Mouse (Mus musculus) adrenal gland, postnatal 4 days (tissue): ENCODE data around the gene Nceh1. TPM values are rescaled to one million over a fixed set of nuclear protein-coding genes. Genes with fewer than 3 reads are reported as not detected.
A peak's percentile ranks its signal among the peaks of the same experiment; 100 is the strongest.

ENCODE experiments used
- DNase-seq, 2 experiments: peaks; one replicate each; pipeline ENCODE4 v3.0.0; 2021 to 2022; ENCODE audit warnings: low spot score in 2 of 2, mixed read lengths in 2 of 2
- long read RNA-seq, 2 experiments: library from polyadenylated mRNA; stranded (forward); transcript quantifications; one replicate each; pipeline ENCODE4 v2.0.0; 2021
- total RNA-seq, 2 experiments: library from RNA; stranded (reverse); gene quantifications; 2 replicates each; pipeline ENCODE4 v1.2.3; 2021

Nceh1 gene
- total RNA-seq, result 100 to 1,000 TPM; 103 to 113 TPM
- long read RNA-seq, experiment 1, full-length matches to known transcripts, result 26 of 30 reads
- long read RNA-seq, experiment 1, partial matches to known transcripts, result 0 of 30 reads
- long read RNA-seq, experiment 1, other reads (novel, unspliced or antisense), result 4 of 30 reads
- long read RNA-seq, experiment 2, full-length matches to known transcripts, result 133 of 152 reads
- long read RNA-seq, experiment 2, partial matches to known transcripts, result 12 of 152 reads
- long read RNA-seq, experiment 2, other reads (novel, unspliced or antisense), result 7 of 152 reads

GRCm38 (mm10) chr3:27182733-27183600 is at the start of gene Nceh1:
Gene Nceh1, plus strand, starts transcription at chr3:27182965.
- DNase-seq, result peak; percentile 87 to 91

- no peak for DNase-seq
These were observed 42.7 kb upstream of the Nceh1 start for GRCm38 (mm10) chr3:27140101-27140500.

GRCm38 (mm10) chr3:27143570-27143969 is 39.2 kb upstream of the Nceh1 start:
- DNase-seq, result no peak

DNA sequence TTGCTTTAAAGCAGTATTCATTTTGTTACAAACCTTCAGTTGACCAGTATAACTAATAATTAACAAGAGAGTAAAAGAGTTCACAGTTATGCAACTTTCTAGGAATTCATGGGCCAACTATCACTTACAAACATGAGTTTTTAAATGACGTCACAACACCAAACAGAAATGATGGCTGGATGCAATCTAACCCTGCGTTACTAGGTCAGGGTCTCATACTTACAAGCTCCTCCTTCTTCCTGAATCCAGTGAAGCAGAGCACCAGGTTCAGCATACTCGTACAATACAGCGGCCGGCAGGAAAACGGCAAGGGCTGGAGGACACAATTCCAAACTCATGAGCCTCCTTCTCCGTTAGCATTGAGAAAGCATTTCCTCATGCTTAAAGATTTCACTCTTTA is 37.0 kb upstream of the Nceh1 start:
- DNase-seq, result no peak

GRCm38 (mm10) chr3:27153191-27153671 is 29.5 kb upstream of the Nceh1 start:
- no peak for DNase-seq

- DNase-seq, result peak; percentile 95 to 97
These were observed 29.0 kb upstream of the Nceh1 start, which contains the start of gene Ect2 for GRCm38 (mm10) chr3:27153701-27154209. Gene Ect2, minus strand, starts transcription at chr3:27153878.

GRCm38 (mm10) chr3:27154280-27154679 is 28.5 kb upstream of the Nceh1 start:
- DNase-seq, result no peak

DNA sequence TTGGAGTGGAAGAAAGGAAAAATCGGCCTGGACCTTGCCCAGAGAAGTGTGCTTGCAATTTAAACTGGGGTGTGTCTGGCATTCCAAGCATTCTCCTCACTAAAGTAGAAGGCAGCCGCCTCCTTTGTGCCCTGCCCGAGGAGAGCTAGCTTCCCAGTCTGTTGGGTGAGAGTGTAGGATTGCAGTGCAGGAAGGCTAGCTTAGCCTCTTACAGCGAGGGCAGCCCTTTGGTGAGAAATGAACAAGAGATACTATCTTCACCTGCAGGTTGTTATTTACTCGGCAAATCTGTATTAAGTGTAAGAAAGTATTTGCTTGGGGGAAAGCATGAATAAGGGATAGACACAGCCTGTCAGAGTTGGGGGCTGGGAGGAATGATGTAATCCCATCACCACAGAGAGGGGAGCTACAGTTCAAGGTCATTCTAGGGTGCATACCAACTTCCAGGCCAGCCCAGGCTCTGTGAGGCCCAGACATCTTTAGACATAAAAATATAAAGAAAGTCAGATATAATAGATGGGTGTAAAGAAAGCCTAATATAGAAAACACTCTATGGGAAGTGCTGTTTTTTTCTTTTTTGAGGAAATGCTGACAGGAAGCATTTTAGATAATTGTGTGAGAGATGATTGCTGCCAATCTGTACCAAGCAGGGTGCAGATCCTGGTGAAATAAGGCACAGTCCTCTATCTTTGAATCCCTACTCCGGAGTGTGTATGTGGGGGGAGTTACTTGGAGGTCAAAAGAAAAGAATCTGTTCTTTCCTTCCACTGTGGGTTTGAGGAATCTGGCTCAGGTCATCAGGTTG is 27.5 kb upstream of the Nceh1 start:
- DNase-seq, result no peak

DNA sequence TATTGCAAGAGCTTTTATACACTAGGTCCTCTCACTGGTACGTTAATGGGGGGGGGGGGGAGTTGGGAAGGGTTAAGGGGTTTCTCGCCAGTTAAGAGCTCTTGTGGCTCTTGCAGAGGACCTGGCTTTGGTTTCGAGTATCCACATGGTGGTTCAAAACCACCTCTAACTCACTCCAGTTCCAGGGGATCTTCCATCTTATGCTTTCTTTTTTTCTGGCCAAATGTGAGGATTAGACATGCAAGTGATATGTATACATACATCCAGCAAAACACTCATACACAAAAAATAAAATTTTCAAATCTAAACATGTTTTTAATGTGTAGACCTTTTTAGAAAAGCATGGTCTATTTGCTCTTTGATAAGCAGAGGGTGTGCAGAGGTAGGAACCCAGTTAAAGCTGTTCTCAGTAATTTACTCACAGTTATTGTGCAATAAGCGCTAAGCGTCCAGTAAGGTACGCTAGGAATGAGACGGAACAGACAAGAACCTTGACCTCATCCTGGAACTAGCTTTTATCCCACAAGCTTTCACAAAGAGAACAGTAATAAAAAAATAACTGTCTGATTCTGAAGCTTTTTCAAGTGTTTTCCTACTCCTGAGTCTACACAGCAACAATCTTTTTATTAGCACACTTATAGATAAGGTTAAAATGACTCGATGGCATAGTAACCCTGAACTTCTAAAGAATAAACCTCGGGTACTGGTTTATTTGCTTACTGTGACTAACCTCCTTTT is 26.7 kb upstream of the Nceh1 start:
- DNase-seq, result no peak

DNA sequence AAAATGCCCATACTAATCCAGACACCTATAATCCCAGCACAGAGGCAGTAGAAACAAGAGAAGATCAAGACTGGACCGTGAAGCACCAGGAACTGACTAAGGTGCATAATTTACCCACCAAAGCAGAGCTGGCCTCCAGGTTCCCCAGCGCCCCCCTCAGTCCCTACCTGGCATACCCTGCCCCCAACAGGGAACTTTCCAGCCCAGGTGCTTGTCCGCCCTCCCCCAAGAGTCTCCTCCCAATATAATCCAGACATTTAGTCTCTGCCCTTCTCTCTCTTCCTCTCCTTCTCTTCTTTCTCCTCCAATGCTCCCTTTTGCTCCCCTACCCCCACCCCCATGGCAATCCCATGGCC is 26.2 kb upstream of the Nceh1 start:
- no peak for DNase-seq

GRCm38 (mm10) chr3:27158910-27159309 is 23.9 kb upstream of the Nceh1 start:
- DNase-seq, result no peak

DNA sequence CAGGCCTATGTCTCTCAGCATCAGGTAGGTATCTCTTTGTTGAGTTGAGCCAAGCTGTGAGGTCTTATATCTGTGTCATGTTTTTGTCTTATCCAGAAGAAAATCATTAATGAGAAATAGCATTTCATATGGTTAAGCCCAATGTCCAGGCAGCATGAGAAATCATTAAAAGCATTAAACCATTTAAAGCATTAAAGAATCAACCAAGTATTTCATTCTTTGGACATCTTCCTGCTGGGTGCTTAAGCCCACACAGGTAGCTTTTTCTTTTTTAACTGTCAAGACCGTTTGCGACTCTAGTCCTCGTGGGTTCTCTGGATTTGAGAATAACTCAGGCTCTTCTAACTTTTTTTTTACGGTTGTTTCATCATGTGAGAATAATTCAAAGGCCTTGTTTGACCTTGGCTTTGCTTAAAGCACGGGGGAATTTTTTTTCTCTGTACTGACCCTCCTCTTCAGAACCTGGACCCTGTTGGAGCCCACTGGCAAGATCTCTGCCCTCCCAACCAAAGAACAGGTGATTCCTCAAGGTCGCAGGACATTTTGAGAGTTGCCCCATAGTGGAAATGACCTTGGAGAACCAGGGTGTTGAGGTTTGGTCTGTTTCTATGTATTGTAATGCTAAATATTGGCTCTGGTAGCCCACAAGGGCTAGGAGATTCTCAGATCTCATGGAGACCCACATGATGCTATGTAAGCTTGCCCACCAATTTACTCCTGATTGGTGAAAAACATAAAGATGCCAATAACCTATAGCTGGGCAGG is 20.9 kb upstream of the Nceh1 start:
- no peak for DNase-seq

GRCm38 (mm10) chr3:27162410-27162804 is 20.4 kb upstream of the Nceh1 start:
- DNase-seq, result no peak

GRCm38 (mm10) chr3:27165481-27166065 is 17.2 kb upstream of the Nceh1 start:
- DNase-seq, result no peak

GRCm38 (mm10) chr3:27170257-27170656 is 12.5 kb upstream of the Nceh1 start:
- no peak for DNase-seq

- no peak for DNase-seq
These were observed 3.1 kb upstream of the Nceh1 start for GRCm38 (mm10) chr3:27179711-27180110.

DNA sequence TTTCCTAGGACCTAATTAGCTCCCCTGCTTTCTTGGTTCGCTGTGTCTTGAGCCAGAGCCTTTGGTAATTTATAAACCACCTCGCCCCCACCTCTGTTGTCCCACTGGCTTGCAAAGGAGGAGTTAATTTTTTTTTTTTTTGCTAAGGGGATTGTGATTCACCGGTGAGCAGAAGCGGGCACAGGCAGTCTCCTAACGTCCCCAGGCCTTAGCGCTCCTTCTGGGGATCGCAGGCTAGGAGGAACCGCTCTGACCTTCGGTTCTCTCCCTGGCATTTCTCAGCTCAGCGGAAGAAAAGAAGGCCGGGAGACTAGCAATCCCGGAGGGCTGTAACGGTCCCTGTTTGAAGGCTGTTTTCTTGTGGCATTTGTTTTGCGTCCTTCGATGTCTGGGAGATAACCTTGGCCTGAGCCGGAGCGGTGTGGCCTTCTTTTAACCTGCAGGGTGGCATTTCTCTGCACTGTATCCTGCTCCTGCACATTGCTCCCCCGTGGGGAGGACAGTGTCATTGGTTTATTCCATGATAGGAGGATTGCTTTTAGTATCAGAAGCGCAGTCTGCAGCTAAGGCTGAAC is 923 bp downstream of the Nceh1 start:
- DNase-seq, result peak in 1 of 2 experiments; percentile 49

DNA sequence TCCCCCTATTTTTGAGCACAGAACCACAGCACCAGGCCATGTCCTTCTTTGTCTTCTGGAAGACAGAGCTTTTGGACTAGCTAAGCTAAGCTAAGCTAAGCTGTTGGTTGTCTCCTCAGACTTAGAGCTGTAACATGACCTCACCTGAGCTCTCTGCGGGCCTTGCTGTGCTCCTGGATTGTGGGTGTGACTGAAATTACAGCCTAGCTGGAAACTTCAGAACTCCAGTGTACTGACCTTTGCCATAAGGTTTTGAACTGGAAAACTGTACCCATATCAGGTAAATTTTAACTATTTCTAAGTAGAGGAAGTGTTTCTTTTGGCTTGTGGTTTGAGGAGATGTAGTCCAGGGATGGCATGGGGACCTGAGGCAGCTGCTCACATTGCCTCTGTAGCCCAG is 5.6 kb downstream of the Nceh1 start:
- no peak for DNase-seq
